Mouse (Mus musculus): ENCODE results near the gene Snrnp25. TPM values are rescaled to one million over a fixed set of nuclear protein-coding genes. Genes with fewer than 3 reads are reported as not detected.

Snrnp25 gene
- polyA plus RNA-seq, 1 experiment from 2014 or later: 11.3 TPM

DNA sequence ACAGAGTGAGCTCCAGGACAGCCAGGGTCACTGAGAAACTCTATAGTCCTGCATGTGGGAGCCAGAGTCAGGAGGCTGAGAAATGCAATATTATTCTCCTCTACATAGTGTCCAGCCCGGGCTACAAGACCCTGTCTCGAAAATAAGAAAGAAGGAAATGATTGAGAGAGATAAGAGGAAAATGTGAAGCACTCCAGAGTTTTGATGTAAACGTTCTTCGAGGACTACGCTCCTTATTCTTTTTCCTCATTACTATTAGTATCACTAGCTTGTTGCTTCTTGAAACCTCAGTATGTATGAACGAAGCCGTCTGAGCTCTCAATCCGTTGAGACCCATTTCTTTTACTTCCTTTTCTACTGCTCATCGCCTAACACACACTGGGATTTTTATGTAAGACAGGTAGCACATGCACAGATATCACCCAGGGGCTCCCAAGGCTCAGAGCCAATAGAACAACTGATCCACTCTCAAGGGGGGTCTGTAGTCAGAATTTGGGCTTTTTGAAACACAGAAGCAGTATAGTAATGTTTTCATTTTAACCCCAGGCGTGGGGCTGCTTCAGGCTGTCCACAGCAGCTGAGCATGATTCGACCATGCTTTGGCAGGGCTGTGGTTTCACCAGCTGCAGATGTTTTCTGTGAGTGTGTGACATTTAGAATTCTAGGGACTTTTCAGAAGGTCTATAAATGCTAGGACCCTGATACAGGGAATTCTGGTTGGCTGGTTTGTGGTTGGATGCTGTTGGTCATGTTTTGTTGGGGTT lies 3.1 kb upstream of the Snrnp25 start:
- Histone ChIP-seq H3K36me3 (ENCODE audit: inconsistent target) (no peaks in the 10 kb centered on the region), H3K79me2 (ENCODE audit: inconsistent target) (no peaks in the 10 kb centered on the region), H3K27ac (no peak overlapping the region), H3K4me3 (ENCODE audit: inconsistent target) (no peak overlapping the region)
- WGBS (ENCODE audit: missing documents): 65% methylated on average over 11 of the region's 11 CpGs

DNA sequence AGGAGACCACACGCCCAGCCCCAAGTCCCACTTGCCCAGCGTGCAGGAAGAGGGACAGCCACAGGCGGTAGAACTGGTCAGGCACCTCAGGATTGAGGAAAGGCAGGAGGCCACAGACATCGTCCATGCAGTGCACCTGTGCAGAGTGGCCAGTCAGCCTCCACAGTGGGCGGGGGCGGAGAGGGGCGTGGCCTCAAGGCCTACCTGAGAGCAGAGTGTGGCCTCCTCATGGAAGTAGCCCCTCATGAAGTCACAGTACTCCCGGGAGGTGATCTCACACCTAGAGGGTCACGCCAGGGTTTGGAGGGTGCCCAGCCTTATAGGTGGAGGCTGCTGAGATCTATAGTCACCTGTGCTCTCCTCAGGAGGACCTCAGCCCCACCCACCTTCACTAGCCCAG lies 5.4 kb downstream of the Snrnp25 start:
- WGBS (ENCODE audit: missing documents): 96% methylated on average over 9 of the region's 9 CpGs
- Histone ChIP-seq H3K27ac (no peak overlapping the region), H3K79me2 (ENCODE audit: inconsistent target) (no peaks in the 10 kb centered on the region), H3K4me3 (ENCODE audit: inconsistent target) (no peak overlapping the region), H3K36me3 (ENCODE audit: inconsistent target) (no peaks in the 10 kb centered on the region)

DNA sequence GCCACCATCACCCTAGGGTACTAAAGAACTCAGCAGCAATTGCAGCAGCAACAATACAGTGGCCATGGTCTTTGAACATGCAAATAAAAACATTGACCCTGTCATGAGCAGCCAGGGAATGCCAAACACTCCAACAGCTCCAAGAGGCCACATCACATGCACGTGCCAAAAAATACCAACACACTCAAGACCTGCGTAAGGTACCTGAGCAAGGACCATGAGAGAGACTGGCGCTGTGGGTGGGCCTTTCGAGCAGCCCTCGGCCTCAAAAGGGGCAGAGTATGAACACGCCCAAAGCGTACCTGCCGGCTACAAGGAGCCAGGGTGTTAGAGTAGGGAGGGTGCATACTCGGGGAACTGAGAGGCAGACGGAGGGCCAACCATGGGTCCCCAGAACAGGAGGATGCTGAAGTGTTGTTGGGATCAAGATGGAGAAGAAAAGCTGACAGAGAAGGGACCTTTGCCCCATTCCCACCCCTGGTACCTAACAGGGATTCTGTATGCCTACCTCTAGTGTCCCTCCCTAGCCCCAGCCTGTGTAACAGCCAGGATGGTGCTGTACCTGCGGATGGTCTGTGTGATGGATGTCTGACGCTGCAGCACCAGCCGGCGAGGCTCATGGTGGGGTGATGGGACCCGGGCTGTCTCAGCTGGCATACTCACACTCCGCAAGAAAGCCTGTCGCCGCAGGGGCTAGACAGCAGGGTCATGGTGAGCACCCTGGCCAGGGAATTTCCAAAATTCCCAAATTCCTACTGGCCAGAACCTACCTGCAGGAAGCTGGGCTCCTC lies 10.4 kb downstream of the Snrnp25 start:
- 96% methylated on average over 17 of the region's 18 CpGs for WGBS (ENCODE audit: missing documents)
- Histone ChIP-seq H3K36me3 (ENCODE audit: inconsistent target) (no peaks in the 10 kb centered on the region), H3K4me3 (ENCODE audit: inconsistent target) (no peak overlapping the region), H3K79me2 (ENCODE audit: inconsistent target) (no peaks in the 10 kb centered on the region), H3K27ac (no peak overlapping the region)

DNA sequence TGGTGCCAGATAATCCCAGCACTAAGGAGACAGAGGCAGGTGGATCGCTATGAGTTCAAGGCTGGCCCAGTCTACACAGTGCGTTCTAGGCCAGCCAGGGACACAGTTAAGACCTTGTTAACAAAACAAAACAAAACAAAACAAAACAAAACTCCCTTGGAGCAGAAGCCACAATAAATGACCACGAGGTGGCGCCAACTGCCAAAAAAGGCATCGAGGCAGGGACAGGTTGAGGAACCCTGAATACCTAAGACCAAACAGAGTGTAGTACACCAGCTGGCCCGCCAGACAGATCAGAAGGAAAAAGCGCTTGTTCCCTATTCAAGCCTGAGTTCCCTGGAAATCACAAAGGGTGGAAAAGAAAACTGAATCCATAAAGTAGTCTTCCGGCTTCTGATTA lies 11.6 kb downstream of the Snrnp25 start:
- no peak overlapping the region for H3K4me3 ChIP-seq (ENCODE audit: inconsistent target)
- no peaks in the 10 kb centered on the region for H3K36me3 ChIP-seq (ENCODE audit: inconsistent target)
- H3K79me2 ChIP-seq (ENCODE audit: inconsistent target): no peaks in the 10 kb centered on the region
- no peak overlapping the region for H3K27ac ChIP-seq
- 25% methylated on average over 7 of the region's 8 CpGs for WGBS (ENCODE audit: missing documents)

DNA sequence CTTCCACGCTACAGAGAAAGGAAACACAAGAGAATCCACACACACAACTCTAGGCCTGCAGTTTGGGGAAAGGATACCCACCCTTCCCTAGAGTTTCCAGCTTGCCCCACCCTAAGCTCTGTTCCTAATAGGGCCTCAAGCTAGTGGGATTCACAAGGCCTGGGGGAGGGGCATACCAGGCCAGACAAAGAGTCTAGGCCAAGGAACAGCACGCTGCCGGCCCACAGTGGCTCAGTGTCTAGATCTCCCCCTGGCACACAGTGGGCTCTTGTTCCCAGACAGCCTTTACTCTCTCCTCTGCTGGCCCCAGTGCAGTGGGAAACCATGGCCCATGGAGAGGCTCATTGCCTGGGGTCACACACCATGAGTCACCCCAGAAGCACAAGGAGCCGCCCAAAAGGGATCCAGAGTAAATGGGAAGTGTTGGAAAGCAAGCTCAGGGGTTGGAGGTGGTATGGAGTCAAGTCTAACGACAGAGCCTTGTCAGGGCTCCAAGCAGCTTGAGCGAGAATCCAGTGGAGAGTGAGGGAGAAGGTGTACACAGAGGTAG lies 13.4 kb downstream of the Snrnp25 start:
- Histone ChIP-seq H3K27ac (no peak overlapping the region), H3K36me3 (ENCODE audit: inconsistent target) (no peaks in the 10 kb centered on the region)
- WGBS (ENCODE audit: missing documents): 91% methylated on average over 6 of the region's 6 CpGs

DNA sequence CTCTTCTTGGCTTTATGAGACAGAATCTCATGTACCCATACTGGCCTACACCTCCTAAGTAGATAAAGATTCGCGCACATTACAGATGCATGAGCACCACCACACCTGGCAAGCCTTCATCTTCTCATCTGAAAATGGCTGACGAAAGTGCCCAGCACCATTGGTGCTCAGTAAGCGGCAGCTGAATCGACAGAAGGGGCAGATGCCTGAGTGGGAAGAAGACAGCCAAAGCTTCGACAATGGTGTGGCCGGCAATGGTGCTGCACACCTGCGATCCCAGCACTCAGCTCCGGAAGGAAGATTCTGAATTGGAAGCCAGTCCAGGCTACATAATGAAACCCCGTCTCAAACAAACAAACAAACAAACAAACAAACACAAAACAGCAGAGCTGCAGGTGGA lies 14.1 kb downstream of the Snrnp25 start:
- 92% methylated on average over 10 of the region's 10 CpGs for WGBS (ENCODE audit: missing documents)
- H3K27ac ChIP-seq: no peak overlapping the region
- no peak overlapping the region for H3K4me3 ChIP-seq (ENCODE audit: inconsistent target)
- no peaks in the 10 kb centered on the region for H3K79me2 ChIP-seq (ENCODE audit: inconsistent target)
- H3K36me3 ChIP-seq (ENCODE audit: inconsistent target): no peaks in the 10 kb centered on the region

More for the DNA sequence above, 13.4 kb downstream of the Snrnp25 start:
- no peak overlapping the region for H3K4me3 ChIP-seq (ENCODE audit: inconsistent target)
- H3K79me2 ChIP-seq (ENCODE audit: inconsistent target): no peaks in the 10 kb centered on the region

DNA sequence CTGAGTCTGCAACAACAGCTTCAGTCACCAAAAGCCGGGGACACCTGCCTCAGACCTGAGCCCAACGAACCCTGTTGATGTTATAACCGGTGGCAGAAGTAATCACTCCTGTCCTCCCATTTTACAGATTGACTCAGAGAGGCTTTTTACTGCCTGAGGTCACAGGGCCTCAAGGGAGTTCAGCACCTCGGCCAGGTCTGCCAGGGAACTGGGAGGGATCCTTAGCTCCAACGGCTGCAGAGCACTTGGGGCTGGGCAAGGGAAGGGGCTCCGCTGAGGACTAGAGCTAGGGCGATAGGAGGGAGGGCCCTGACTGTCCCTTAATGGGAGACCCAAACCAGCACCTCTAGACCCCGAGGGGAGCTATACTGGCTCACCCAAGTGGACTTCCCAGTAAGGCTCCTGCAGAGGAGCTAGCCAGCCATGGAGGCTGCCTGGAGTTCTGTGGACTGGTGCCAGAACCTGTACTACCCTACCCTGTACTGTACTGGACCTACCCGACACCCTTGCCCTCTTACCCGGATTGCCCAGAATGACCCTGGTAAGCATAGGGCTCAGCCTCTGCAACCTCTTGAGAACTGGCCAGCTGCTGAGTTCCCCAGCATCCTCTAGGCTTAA lies 15.5 kb downstream of the Snrnp25 start:
- WGBS (ENCODE audit: missing documents): 81% methylated on average over 8 of the region's 10 CpGs
- no peak overlapping the region for H3K4me3 ChIP-seq (ENCODE audit: inconsistent target)
- no peak overlapping the region for H3K27ac ChIP-seq
- H3K36me3 ChIP-seq (ENCODE audit: inconsistent target): no peaks in the 10 kb centered on the region
- no peaks in the 10 kb centered on the region for H3K79me2 ChIP-seq (ENCODE audit: inconsistent target)

DNA sequence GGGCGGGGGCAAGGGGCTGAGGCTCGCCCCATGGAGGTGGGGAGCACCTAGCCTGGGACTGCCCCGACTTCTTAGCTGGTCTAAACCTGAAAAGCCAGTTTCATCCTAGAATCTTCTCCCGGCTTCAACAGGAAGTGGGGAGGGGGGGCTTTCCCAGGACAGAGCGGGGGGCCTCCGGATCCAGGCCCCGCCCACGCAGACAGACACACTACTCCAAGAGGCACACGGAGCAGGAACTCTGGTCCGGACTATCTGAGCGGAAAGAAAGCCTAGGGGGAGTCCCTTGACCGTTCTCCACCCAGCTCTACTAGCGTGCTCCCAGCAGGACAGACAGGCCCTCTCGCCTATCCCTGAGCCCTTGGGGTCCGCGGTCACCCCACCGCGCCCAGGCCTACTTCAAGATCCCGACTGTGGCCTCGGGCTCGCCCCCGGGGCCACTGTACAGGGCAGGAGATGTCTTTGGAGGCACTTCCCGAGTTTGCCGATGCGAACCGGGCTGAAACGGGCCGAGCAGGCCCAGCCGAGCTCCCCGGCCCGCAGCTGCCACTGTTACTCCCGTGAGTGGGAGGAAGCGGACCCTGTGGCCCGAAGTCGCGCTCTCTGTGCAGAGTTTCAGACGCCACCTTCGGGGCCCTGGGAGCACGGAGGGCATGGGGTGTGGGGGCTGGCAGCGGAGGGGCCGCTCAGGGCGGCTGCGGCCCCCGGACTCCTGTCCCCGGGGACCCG lies 16.2 kb downstream of the Snrnp25 start:
- Histone ChIP-seq H3K4me3 (ENCODE audit: inconsistent target) (no peak overlapping the region), H3K27ac (no peak overlapping the region), H3K36me3 (ENCODE audit: inconsistent target) (no peaks in the 10 kb centered on the region), H3K79me2 (ENCODE audit: inconsistent target) (no peaks in the 10 kb centered on the region)
- 2% methylated on average over 46 of the region's 46 CpGs for WGBS (ENCODE audit: missing documents)

DNA sequence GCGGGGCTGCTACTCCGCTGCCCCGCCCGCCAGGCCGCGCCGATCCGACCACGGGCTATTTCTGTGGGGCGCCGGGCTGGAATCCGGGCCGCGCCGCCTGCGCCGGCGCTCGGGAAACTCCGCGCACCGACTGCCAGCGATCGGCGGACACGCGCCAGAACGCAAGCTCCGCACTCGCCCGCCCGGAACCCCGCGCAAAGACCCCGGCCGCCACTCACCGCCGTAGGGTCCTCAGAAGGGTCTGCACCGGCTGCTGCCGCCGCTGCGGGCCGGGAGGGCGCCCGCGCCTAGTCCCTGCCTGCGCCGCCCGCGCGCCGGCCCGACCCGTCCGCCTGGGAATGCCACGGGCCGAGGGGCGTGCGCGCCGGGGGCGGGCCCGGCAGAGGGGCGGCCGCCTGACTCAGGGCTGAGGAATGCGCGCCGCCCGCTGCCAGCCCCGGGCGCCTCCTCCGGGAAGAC lies 16.8 kb downstream of the Snrnp25 start, which contains the start of gene Rhbdf1:
Gene Rhbdf1 (minus strand): TSS at position 350 of the 459 bp plus-strand sequence.
- WGBS (ENCODE audit: missing documents): 1% methylated on average over 71 of the region's 72 CpGs
- no peak within 1 kb of the TSS for H3K4me3 ChIP-seq (ENCODE audit: inconsistent target)
- no peaks in the 10 kb centered on the region for H3K79me2 ChIP-seq (ENCODE audit: inconsistent target)
- no peaks in the 10 kb centered on the region for H3K36me3 ChIP-seq (ENCODE audit: inconsistent target)
- H3K27ac ChIP-seq: no peak within 1 kb of the TSS

DNA sequence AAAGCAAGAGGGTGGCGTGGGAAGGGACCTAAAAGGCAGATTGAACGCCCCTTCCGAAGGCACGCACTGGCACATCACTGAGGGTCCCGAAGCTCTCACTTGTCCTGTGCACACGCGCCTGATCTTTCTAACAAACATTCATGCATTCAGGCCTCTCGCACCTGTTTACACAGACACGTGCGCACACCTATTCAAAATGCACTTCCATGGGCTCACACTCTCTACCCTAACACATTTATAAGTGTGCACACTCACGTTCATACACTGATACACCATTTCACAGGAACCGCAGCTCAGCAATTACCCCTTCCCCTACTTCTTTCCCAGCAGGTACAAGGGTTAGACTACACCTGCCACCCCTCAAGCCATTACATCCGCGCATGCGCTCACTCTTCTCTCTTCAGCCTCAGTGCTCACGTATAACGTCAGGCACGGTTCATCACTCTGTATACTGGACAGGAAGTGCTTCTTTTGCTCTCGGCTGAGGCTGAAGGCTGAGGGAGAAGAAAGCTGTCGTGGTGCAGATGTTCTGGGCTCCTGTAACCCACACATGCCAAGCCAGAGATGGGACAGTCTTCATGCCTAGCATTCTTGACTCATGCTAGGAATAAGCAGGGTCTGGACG lies 17.5 kb downstream of the Snrnp25 start:
- no peak overlapping the region for H3K27ac ChIP-seq
- H3K79me2 ChIP-seq (ENCODE audit: inconsistent target): no peaks in the 10 kb centered on the region
- WGBS (ENCODE audit: missing documents): 36% methylated on average over 20 of the region's 21 CpGs

DNA sequence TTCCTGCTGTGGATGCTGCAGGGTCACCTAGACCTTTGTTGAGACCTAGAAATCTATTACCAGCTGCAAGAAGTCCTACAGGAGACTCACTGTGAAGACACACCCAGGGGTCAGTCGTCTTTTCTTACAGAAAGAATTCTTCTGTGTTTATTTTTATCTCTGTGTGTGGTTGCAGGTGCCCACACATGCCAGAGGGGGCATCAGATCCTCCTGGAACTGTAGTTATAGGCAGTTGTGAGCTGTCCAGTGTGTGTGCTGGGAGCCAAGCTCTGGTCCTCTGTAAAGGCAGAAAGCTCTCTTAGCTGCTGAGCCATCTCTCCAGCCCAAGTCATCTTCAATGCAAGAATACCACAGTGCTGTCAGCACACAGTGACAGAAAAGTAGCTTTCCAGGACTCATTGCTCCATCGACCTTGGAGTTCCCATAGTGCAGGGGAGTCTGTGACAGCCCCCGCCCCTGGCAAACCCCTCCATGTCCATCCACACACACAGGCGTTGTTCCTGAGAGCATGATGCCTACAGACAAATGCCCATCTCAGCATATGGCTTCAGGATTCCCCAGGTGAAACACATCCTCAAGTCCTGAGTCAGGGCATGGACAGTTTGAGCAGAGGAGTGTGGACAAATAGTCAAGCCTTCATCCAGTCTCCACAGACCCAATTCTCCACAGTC lies 18.2 kb downstream of the Snrnp25 start:
- WGBS (ENCODE audit: missing documents): 86% methylated on average over 4 of the region's 4 CpGs
- Histone ChIP-seq H3K27ac (no peak overlapping the region), H3K79me2 (ENCODE audit: inconsistent target) (no peaks in the 10 kb centered on the region), H3K36me3 (ENCODE audit: inconsistent target) (no peaks in the 10 kb centered on the region), H3K4me3 (ENCODE audit: inconsistent target) (no peak overlapping the region)

More for the DNA sequence above, 17.5 kb downstream of the Snrnp25 start:
- no peak overlapping the region for H3K4me3 ChIP-seq (ENCODE audit: inconsistent target)
- no peaks in the 10 kb centered on the region for H3K36me3 ChIP-seq (ENCODE audit: inconsistent target)

DNA sequence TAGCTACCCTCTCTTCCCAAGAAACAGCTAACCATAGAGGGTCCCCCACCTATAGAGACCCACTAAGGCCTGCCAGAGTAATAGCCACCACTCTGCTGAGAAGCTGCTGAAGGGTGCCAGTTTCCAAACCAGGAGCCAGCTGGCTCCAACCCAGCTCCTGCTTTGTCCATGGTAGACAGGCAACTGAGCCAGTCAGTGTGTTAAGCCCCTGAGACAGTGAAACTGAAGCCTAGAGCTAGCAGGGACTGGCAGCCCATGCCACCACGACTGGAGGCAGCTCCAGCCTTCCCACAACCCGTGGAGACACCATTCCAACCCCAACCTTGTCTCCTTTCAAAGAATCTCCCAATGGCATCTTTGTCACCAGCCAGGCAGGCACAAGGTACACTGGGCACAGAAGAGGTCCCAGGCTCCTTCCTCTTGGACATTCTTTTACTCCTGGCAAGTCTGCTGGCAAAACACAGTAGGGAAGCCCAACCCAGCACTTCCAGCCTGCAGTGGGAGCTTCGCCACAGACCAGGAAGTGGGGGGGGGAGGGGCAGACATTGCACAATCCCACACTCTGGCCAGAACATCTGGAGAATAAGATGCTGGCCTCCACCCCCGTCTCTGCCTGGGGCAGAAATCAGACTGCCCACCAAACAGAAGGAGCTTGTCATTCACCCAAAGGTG lies 19.4 kb downstream of the Snrnp25 start:
- WGBS (ENCODE audit: missing documents): 4% methylated on average over 4 of the region's 4 CpGs
- Histone ChIP-seq H3K36me3 (ENCODE audit: inconsistent target) (no peaks in the 10 kb centered on the region), H3K79me2 (ENCODE audit: inconsistent target) (no peaks in the 10 kb centered on the region), H3K27ac (peak overlapping the region; percentile 34; the same call in 1 of the 2 replicates), H3K4me3 (ENCODE audit: inconsistent target) (no peak overlapping the region)
